Mouse (Mus musculus): ENCODE data around the gene Mospd3.

- TF ChIP-seq EP300 (IDR thresholded peaks at IDR 0.05; ENCODE audit: low read depth), result no peak
- TF ChIP-seq CTCF (IDR thresholded peaks at IDR 0.05; ENCODE audit: low read depth), result no peak; the same call in 1 of the 2 replicates
Measured at GRCm38 (mm10) chr5:137574470-137574901, 26.4 kb downstream of the Mospd3 start.

Data from liver, embryonic 14.5 days (tissue).